Mouse (Mus musculus) heart, postnatal 14 days (tissue): ENCODE results near the gene Aox3. TPM values are rescaled to one million over a fixed set of nuclear protein-coding genes. Genes with fewer than 3 reads are reported as not detected.

Source experiments
- DNase-seq, 2 experiments: peaks; one replicate each; pipeline ENCODE4 v3.0.0; 2021 to 2022
- intact Hi-C: fragments of 180-260 bp; cut with DNase I; formaldehyde crosslinking; loops from one replicate; pipeline ENCODE4 v1.15.1; 2025
- long read RNA-seq, 2 experiments: library from polyadenylated mRNA; stranded (forward); transcript quantifications; one replicate each; pipeline ENCODE4 v2.0.0; 2021
- total RNA-seq, 2 experiments: library from RNA; stranded (reverse); gene quantifications; 2 replicates each; pipeline ENCODE4 v1.2.3; 2021

Aox3 gene
- 1 to 10 TPM in 1 of 2 experiments, under 1 TPM in 1; 0.29 to 1.5 TPM for total RNA-seq
- long read RNA-seq, experiment 1: 0 reads
- long read RNA-seq, experiment 2: 0 reads

DNA sequence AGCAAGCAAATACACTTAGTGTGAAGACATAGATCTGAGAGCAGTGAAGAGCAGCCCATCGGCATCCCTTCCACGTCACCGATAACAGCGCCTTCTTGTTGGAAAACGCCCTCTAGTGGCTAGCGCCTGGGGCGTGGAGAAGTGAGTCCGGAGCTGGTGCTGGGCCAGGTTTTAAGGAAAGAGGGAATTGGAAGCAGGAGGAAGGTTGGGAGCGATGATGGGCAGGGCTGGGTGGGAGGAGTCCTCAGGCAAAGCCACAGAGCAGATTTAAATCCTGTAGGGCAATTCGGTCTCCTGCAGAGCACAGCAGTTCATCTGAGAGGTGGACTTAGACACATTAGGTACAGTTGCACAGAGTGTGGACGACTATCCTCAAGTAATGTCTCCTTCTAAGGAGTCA is at the start of gene Aox3:
Aox3 (plus strand) TSS at position 251 of the 400 bp plus-strand sequence.
- intact Hi-C loops: no loop called here

DNA sequence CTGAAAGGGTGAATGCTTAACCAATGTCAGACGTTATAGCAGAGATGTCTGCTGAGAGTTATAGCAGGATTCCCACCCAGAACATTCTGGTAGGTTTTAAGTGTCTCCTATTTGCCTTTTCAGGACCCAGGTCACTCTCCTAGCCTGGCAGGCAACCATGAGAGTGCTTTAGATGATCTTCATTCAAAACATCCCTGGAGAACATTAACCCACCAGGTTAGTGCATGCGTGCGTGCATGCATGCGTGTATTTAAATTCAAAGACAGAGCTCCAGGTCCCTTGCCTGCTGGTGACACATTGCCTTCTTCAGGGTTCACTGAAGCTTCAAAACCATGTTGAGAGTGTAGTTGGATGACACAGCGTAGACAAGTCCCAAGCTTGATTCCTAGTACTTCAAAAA is 47.8 kb upstream of the Aox3 start:
- intact Hi-C loops: no loop called here
- no peak for DNase-seq

More for the DNA sequence above, at the start of gene Aox3:
- DNase-seq: peak; percentile 76 to 83

DNA sequence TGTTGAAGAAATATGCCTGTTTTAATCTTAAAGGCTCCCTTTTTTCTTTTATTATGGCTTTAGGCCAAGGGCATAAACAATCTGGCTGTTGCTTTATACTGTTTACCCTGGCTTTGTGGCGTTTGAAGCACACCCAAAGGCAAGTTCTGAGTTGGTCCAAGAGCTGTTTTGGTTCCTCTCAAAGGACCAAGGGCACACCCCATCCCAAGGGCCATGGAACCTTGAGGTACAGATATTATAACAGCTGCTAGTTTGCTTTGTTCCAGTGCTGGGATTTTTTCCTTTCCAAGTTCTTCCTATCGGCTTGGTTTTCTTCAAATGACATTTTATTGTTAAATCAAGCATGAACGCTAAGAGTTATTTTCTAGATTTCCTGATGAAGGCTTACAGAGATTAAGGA is 47.3 kb upstream of the Aox3 start:
- intact Hi-C loops: no loop called here
- DNase-seq: peak; percentile 10 to 18

DNA sequence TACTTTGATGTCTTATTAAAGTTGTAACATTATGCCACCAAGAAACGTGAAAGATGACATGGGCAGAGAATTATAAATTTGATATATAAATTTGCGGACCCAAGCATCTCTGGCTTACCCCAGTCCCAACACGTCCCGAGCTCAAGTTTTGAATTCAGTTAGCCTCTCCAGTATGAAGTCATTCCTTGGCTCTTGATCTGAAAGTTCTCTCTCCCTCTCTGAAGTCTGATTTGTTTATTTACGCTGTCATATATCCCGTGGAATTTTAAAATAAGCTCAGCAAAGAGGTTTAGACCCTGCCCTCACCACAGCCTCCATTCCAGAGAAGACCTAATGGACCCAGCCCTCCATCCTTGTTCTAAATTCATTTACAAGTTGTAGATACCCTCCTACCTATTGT is 43.7 kb upstream of the Aox3 start:
- DNase-seq: no peak
- intact Hi-C loops: no loop called here

DNA sequence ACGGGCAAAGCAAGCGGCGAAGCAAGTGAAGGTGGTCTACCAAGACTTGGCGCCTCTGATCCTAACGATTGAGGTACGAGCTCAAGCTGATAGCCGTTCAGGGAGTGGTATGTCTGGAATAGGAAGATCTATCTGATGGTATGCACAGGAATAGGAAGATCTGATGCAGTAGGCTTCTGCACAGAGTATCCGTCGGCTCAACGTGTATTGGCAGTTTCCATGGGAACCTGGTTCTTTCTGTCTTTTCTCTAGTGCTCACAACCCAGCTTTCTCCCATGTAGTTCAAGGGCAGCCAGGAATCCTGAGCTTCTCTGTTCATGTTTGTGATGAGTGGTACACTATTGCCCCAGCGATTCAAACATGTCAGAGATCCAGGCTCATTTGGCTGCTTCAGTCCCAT is 42.8 kb upstream of the Aox3 start:
- DNase-seq: no peak
- intact Hi-C loops: no loop called here

DNA sequence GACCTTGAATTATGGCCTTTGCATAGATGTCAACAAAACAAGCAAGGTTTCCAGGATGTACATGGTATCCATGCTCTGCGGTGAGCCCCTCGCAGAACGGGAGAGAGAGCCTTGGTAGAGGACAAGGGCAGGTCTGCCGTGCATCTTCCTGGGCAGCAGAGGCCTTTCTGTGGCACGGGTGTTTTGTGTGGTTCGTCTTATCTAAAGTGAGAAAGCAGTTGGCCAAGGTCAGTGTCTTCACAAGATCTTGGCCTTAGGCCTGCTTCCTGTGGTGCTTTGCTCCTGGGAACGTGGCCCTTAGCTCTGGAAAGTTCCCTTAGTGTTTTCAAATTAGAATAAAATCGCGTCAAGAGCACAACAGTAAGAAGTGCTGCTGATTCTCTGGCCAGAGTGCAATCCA is 41.9 kb upstream of the Aox3 start:
- DNase-seq: no peak
- intact Hi-C loops: no loop called here

DNA sequence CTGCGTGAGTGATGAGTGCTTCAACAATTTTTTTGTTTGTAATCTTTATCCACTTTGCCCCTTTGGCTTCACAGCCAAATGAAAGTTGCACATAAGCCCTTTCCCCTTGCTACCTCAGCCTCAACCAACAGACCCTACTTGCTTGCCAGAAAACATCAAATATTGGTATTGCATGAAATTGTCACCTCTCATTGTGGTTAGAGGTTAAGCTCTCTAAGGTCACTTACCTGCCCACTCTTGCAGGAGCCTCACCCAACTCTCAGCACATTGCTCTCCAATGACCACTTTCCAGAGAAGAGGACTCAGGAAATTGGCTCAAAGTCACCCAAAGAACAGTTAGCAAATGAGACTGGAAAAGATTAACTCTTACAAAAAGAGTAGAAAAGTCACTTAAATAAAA is 41.4 kb upstream of the Aox3 start:
- intact Hi-C loops: no loop called here
- no peak for DNase-seq

DNA sequence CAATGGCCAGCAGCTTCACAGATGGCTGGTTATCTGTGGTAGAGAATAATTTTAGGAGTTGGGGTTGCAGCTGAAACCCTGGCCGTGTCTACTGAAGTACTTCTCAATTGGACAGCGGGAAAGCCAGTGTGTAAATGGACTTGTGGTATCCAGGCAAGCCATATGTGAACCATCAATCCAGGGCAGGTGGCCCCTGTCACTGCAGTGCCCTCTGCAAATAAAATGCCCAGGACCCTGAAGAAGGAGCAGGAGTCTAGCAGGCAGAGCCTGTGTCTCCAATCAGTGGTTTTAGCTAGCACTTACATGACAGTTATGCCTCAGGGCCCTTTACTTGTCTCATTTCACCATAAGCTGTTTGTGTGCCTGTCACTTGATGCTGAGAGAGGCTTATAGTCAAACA is 40.5 kb upstream of the Aox3 start:
- no peak for DNase-seq
- intact Hi-C loops: no loop called here

DNA sequence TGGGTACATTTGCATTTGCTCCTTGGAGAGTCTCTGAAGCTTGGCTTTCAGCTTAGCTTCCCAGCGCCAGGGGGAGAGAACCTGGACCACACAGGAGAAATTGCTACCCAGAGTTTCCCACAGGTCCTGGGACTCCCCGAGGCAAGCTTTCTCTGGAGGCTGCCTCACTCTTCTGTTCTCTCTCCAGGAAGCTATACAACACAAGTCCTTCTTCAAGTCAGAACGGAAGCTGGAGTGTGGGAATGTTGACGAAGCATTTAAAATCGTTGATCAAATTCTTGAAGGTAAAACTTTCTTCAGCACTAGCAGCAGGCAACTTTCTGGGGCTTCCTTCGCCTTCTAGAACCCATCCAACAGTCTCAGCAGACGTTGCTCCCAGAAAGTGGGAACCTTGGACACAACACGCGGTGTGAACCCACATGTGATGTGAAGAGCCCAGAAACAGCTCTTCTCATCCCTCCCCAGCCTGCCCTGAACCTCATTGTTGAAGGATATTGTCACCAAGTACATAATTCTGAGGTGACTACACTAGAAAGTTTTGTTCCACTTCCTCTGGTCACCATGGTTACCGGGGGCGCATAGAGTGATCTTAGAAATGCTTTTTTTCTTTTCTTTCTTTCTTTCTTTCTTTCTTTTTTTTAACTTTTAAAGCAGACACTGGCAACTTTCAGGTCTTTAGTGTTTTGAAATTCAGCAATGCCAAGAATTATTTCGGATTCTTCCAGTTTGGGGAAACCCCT is 39.8 kb upstream of the Aox3 start:
- peak in 1 of 2 experiments; percentile 7 for DNase-seq
- intact Hi-C loops: no loop called here

DNA sequence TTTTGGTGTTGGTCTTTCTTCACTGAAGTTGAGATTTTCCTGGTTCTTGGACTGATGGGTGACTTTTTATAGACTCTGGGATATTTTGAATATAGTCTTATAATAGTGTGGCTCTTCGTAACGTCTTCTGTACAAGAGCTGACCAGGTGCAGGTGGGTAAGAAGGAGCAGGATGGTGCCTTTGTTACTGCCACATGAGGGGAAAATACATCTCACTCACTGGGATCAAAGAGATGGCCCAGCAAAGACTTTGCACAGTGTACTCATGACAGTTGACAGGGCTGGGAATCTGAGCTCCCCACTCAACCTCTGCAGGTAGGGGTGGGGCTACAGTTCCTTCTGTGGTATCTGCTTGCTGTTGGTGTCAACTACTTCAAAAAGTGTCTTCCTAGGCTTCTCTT is 38.7 kb upstream of the Aox3 start:
- DNase-seq: no peak
- intact Hi-C loops: no loop called here

DNA sequence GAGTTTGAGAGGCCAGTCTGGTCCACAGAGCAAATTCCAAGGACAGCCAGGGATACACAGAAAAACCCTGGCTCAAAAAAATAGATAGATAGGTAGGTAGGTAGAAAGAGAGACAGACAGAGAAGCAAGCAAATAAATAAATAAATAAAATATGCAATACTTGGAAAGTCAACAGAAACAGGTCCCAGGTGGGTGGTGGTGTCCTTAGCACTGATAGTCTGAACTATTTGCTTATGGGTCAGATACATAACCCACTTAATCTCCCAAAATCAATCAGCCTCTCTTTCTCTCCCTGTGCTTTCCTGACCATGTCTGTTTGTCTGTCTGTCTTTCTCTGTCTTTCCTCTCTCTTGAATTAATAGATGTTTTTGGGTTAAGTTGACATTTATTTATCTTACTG is 35.0 kb upstream of the Aox3 start:
- DNase-seq: no peak
- intact Hi-C loops: no loop called here

DNA sequence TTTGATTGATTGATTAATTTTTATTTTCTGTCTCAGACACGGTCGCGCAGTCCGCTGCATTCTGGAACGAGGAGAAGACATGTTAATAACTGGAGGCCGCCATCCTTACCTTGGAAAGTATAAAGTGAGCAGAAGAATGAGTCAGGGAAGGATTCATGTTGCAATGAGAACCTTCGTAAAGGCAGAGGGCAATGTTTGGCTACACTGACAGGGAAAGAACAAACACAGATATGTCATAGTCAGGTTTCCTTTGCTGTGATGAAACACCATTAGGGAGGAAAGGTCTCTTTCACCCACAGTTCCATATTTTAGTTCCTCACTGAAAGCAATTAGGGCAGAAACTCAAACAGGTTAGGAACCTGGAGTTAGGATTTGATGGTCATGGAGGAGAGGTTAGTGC is 34.5 kb upstream of the Aox3 start:
- intact Hi-C loops: no loop called here
- DNase-seq: no peak

DNA sequence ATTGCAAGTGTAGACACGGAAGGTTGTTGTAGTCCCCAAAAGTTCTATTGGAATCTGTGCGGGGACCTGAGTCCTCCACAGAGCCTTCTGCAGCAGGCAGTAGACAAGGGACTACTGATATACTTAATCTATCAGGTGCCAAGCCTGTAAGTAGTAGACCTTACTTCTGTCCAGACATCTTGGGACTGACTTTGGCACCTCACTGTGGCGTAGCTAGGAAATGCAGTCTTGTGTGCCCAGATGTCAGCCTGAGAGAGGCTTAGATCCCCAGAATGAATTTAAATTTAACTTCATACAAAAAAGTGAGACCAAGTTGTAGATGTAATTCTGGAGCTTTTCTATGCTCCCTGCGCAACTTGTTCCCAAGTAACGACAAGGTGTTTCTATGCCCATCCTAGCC is 33.2 kb upstream of the Aox3 start:
- DNase-seq: no peak
- intact Hi-C loops: loop anchor here (2.0 kb wide), 1 partner anchor 57 kb away; no protein-coding TSS in a partner anchor

DNA sequence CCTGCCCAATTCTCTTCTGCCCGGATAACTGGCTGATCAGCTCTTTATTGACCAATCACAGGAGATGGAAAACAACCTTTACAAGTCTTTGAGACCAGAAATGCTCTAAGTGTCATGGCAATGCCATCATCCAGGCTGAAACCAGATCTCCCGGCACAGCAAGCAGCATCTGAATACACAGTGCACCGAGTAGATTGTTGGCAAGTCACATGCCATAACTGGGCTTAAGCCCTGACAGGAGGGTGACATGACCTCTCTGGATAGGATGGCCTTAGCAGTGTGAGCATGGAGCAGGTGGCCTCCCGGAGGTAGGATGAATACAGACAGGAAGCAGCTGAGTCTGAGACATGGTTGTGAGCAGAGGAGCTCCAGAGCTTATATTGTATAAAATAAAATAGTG is 32.5 kb upstream of the Aox3 start:
- intact Hi-C loops: loop anchor here (2.0 kb wide), 1 partner anchor 58 kb away; no protein-coding TSS in a partner anchor
- DNase-seq: no peak

DNA sequence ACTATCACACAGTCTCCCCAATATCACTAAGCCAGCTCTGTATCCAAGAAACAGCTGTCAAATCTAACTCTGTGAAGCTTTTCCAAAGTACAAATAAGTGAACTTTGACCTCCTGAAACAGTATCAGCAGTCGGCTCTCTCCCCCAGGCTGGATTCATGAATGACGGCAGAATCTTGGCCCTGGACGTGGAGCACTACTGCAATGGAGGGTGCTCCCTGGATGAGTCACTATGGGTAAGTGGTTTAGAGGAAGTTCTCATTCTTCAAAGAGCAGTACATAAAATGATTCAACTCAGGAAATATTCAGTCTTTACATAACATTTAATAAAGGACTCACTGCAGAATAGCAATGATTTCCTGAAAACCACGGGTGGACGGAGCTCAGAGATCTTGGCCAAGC is 31.6 kb upstream of the Aox3 start:
- DNase-seq: no peak
- intact Hi-C loops: loop anchor here (2.0 kb wide), 1 partner anchor 59 kb away; no protein-coding TSS in a partner anchor

DNA sequence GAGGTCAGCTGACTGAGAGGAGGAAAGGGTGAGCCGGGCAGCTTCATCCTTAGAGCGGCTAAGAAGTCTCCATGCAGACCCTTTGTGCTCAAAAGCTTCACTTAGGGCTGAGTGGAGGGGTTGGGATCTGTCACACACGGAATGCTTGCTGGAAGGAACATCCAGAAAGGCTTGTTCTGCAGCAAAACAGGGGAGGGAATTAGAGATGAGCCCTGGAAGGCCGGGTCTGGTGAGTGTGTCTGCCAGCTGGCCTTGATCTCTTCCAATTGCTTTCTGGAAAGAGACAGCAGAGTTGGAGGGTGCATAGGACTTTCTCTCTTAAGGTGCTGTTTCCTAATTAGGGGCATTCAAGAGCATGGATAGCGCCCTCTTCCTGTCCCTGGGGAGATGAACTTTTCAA is 23.6 kb upstream of the Aox3 start:
- intact Hi-C loops: no loop called here
- peak; percentile 31 to 37 for DNase-seq

DNA sequence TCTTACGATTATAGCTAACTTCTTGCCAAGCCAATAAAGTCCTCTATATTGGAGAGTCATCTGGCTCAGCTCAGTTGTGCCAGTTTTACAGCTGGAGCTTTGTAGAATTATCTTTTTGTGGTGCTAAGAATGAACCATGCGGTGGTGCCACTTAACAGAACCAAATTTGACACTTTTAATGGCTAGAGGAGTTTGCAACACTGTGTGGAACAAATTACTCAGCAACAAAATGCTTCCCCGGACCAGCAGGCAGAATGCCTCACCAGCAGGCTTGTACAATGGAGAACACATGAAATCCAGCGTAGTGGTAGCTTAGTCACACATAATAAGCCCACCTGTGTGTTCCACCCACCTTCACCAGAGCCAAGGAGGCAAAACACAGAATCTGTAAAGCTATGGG is 22.7 kb upstream of the Aox3 start:
- no peak for DNase-seq
- intact Hi-C loops: no loop called here

DNA sequence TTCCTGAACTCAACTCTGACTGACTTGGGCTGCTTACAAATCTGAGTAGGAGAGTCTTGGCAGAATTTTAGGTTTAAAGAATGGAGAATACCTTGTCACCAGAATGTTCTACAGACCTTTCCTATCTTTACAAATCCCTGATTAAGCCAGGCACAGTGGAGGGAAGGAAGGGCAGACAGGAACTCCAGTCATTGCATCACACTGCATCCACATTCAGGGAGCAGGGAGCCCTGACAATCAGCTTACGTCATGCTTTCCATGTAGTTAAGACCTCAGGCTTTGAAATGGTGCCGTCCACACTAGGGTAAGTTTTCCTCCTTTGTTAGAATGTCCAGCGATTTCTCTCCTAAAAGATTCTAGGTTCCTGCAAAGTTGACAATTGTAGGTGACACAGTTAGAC is 21.7 kb upstream of the Aox3 start:
- DNase-seq: no peak
- intact Hi-C loops: no loop called here

DNA sequence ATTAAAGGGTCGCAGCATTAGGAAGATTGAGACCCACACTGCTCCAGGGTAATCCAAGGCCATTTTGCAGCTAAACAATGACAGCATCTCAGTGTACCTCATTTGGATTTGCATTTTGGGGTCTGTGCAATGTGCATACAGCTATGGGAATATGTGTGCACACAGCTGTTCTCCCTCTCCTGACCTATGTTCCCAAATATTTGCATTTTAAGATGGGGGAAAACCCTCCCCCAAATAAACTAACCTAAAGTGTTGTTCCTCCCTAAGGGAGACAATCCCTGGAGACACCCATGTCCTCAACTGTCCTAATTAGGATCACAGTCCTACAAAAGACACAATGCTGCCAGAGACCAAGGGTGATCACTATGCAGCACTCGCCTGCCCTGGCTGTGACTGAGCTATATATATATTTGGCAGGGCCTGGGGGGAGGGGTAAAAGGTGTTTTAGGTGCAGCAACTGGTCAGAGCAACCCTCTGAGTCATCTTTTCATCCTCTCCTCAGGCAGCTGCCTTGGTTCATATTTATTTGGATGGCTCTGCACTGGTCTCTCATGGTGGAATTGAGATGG is 20.9 kb upstream of the Aox3 start:
- DNase-seq: no peak
- intact Hi-C loops: no loop called here

DNA sequence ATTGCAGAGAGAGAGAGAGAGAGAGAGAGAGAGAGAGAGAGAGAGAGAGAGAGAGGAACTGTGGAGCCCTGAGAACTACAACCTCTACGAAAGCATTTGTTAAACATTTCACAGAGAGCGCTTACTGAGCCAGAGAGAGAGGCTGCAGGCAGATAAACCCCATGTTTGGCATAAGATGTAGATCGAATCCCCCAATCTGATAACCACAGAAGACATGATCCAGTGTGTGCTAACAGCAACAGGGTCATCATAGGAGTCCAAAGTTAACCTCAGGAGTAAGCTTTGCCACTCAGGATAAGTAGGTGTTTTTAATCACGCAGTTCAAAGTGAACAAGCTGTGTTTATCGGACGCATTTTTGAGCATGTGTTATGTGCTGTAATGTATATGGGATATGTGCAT is 15.6 kb upstream of the Aox3 start:
- DNase-seq: no peak
- intact Hi-C loops: no loop called here

DNA sequence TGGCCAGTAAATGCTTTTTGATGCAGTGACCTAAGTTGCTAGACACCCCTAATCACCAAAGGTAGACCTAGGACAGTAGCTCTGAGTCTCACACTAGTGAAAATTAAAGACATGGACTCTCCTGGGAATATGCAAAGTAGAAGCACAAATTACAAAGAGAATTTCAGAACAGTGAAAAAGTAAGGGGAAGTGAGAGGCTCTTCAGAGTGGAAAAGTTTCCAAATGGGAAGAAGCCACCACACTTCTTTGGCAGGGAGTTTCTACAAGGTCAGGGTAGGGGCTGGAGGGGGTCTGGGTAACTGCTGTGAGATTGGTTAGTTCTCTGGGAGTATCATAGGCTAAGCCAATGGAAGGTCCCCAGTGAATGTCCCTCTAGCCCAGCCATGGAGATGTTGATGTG is 13.8 kb upstream of the Aox3 start:
- intact Hi-C loops: no loop called here
- DNase-seq: no peak

DNA sequence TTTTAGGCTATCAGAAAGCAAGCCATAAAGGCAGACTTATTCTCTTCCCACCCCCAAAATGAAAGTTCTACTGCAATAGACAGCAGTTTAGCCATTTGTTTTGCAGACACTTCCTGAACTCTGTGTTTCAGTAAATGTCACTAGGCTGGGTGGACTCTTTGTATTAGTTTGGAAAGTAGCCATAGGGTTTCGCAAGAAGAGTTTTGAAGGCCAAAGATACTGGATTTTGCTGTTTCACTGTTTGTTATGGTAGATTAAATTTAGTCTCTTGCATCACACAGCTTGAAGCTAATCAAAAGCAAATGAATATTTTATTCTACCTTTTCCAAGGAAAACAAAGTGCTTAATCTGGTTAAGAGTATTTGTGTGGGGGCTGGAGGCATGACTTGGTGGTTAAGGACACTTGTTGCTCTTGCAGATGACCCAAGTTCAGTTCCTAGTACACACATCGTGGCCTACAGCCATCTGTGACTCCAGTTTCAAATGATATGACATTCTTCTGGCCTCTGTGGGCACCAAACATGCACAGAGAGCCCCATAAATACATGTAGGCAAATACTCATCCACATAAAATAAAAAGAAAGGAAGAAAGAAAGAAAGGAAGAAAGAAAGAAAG is 11.3 kb upstream of the Aox3 start:
- intact Hi-C loops: no loop called here
- peak; percentile 28 to 37 for DNase-seq
